Mouse (Mus musculus) lung, embryonic 14.5 days (tissue): ENCODE measurements around the gene Mcpt4. TPM values are rescaled to one million over a fixed set of nuclear protein-coding genes. Genes with fewer than 3 reads are reported as not detected.
"Not testable (repeated sequence)": the region's sequence is repeated elsewhere in the genome, so short reads cannot be mapped to it uniquely, and the experiment has no call there.

Source experiments
- ATAC-seq: fragments of 200-750 bp; cut with Nextera tagmentation; 2 replicates; pipeline ENCODE4 v1.8.0; 2017; ENCODE audit warnings: mild to moderate bottlenecking, moderate TSS enrichment, moderate library complexity; ENCODE audit not compliant: insufficient read depth
- DNase-seq: peaks from one replicate; pipeline ENCODE4 v3.0.0-alpha.2; 2015
- H3K27ac ChIP-seq: fragments of 300-500 bp; sonication (generic); 2 replicates; pipeline ENCODE4 v1.5.1; 2014; ENCODE audit warnings: low read depth, mild to moderate bottlenecking, moderate library complexity
- H3K27me3 ChIP-seq: fragments of 300-500 bp; sonication (generic); 2 replicates; pipeline ENCODE4 v1.6.1; 2014; ENCODE audit warnings: low read length, control low read depth; ENCODE audit not compliant: insufficient read depth
- H3K36me3 ChIP-seq: fragments of 300-500 bp; sonication (generic); 2 replicates; pipeline ENCODE4 v1.6.1; 2014; ENCODE audit warnings: control low read depth; ENCODE audit not compliant: insufficient read depth
- H3K4me1 ChIP-seq: fragments of 300-500 bp; sonication (generic); 2 replicates; pipeline ENCODE4 v1.6.1; 2014; ENCODE audit warnings: antibody characterized with exemption, control low read depth; ENCODE audit not compliant: insufficient read depth
- H3K4me2 ChIP-seq: fragments of 300-500 bp; sonication (generic); 2 replicates; pipeline ENCODE4 v1.6.1; 2014; ENCODE audit warnings: mild to moderate bottlenecking
- H3K4me3 ChIP-seq: fragments of 300-500 bp; sonication (generic); 2 replicates; pipeline ENCODE4 v1.5.1; 2014; ENCODE audit warnings: low read depth, low read length
- H3K9ac ChIP-seq: fragments of 300-500 bp; sonication (generic); 2 replicates; pipeline ENCODE4 v1.6.1; 2014
- H3K9me3 ChIP-seq: fragments of 300-500 bp; sonication (generic); 2 replicates; pipeline ENCODE4 v1.6.1; 2016; ENCODE audit warnings: low read depth, low read length, control low read depth
- CTCF ChIP-seq: IDR thresholded peaks from 2 replicates; pipeline ENCODE4 v1.5.1; 2016; ENCODE audit warnings: antibody characterized with exemption, low read depth
- WGBS: fragments of 180-500 bp; shearing (Covaris S2); extraction: QIAGEN DNeasy Blood & Tissue Kit; methylation state at CpG from one replicate; pipeline ENCODE4 v1.1.7; 2014; 5-methylcytosine and 5-hydroxymethylcytosine counted together
- polyA plus RNA-seq: library from polyadenylated mRNA; unstranded; fragments of >200 nt; fragmentation: Nextera tagmentation; extraction: Ambion mirVana; gene quantifications from 2 replicates; pipeline ENCODE4 v1.2.1, GENCODE M21; 2014

Mcpt4 gene
- polyA plus RNA-seq, 1 experiment from 2014 or later = not detected

GRCm38 (mm10) chr14:56086711-56087110 is 24.6 kb upstream of the Mcpt4 start:
- Histone ChIP-seq H3K4me2 (no peak overlapping the region), H3K27ac (no peak overlapping the region), H3K9ac (no peak overlapping the region), H3K36me3 (no peaks in the 10 kb centered on the region), H3K27me3 (no peaks in the 10 kb centered on the region), H3K4me3 (no peak overlapping the region), H3K4me1 (no peaks in the 10 kb centered on the region), H3K9me3 (no peaks in the 10 kb centered on the region)
- DNase-seq = no peak
- ATAC-seq = no peak
- TF ChIP-seq CTCF = no peak
- 57% methylated on average over 3 of the region's 3 CpGs for WGBS

- 85% methylated on average over 2 of the region's 2 CpGs for WGBS
- no peak for ATAC-seq
Measured at GRCm38 (mm10) chr14:56085167-56085566, 23.1 kb upstream of the Mcpt4 start, which contains the start of gene Mcpt8. Gene Mcpt8 (minus strand): TSS chr14:56085273.

GRCm38 (mm10) chr14:56082016-56082415 is 19.9 kb upstream of the Mcpt4 start:
- 90% methylated on average over 4 of the region's 4 CpGs for WGBS
- H3K4me3 ChIP-seq = no peak overlapping the region
- H3K27me3 ChIP-seq = no peaks in the 10 kb centered on the region
- no peaks in the 10 kb centered on the region for H3K36me3 ChIP-seq
- no peaks in the 10 kb centered on the region for H3K4me1 ChIP-seq
- no peak overlapping the region for H3K27ac ChIP-seq
- DNase-seq (no peak), ATAC-seq (no peak)
- no peak for TF ChIP-seq CTCF
- no peak overlapping the region for H3K4me2 ChIP-seq
- H3K9ac ChIP-seq = no peak overlapping the region
- no peaks in the 10 kb centered on the region for H3K9me3 ChIP-seq

More at GRCm38 (mm10) chr14:56085167-56085566, 23.1 kb upstream of the Mcpt4 start, which contains the start of gene Mcpt8:
- DNase-seq = no peak
- Histone ChIP-seq H3K4me1 (no peaks in the 10 kb centered on the region), H3K36me3 (no peaks in the 10 kb centered on the region), H3K9me3 (no peaks in the 10 kb centered on the region), H3K27ac (no peak within 1 kb of the TSS), H3K4me2 (no peak within 1 kb of the TSS), H3K4me3 (no peak within 1 kb of the TSS), H3K27me3 (no peaks in the 10 kb centered on the region), H3K9ac (no peak within 1 kb of the TSS)
- no peak for TF ChIP-seq CTCF

- no peaks in the 10 kb centered on the region for H3K27me3 ChIP-seq
- no peak overlapping the region for H3K9ac ChIP-seq
- H3K9me3 ChIP-seq = no peaks in the 10 kb centered on the region
- no peaks in the 10 kb centered on the region for H3K4me1 ChIP-seq
- DNase-seq (no peak), ATAC-seq (no peak)
- no peaks in the 10 kb centered on the region for H3K36me3 ChIP-seq
- H3K27ac ChIP-seq = no peak overlapping the region
- 74% methylated on average over 4 of the region's 4 CpGs for WGBS
- no peak overlapping the region for H3K4me2 ChIP-seq
- no peak for TF ChIP-seq CTCF
- H3K4me3 ChIP-seq = no peak overlapping the region
Measured at GRCm38 (mm10) chr14:56057722-56058121, 4.4 kb downstream of the Mcpt4 start.

GRCm38 (mm10) chr14:56055408-56055807 is 6.7 kb downstream of the Mcpt4 start:
- Histone ChIP-seq H3K4me3 (no peak overlapping the region), H3K27ac (no peak overlapping the region), H3K4me2 (no peak overlapping the region), H3K36me3 (no peaks in the 10 kb centered on the region), H3K9ac (no peak overlapping the region), H3K27me3 (no peaks in the 10 kb centered on the region), H3K4me1 (no peaks in the 10 kb centered on the region), H3K9me3 (no peaks in the 10 kb centered on the region)
- ATAC-seq = no peak
- WGBS = 68% methylated on average over 3 of the region's 3 CpGs
- no peak for TF ChIP-seq CTCF
- DNase-seq = no peak

- not testable (repeated sequence) for H3K9ac ChIP-seq, H3K27ac ChIP-seq, H3K36me3 ChIP-seq, DNase-seq, H3K27me3 ChIP-seq, ATAC-seq, H3K9me3 ChIP-seq, H3K4me1 ChIP-seq, H3K4me2 ChIP-seq, H3K4me3 ChIP-seq
- 80% methylated on average over 1 of the region's 1 CpGs for WGBS
Measured at GRCm38 (mm10) chr14:56041792-56042191, 20.3 kb downstream of the Mcpt4 start, which contains the start of gene Mcpt2. Gene Mcpt2 (plus strand): TSS chr14:56042041.

GRCm38 (mm10) chr14:56034433-56034832 is 27.7 kb downstream of the Mcpt4 start:
- Histone ChIP-seq H3K4me1 (no peaks in the 10 kb centered on the region), H3K9me3 (no peaks in the 10 kb centered on the region), H3K4me3 (no peak overlapping the region), H3K27ac (no peak overlapping the region), H3K4me2 (no peak overlapping the region), H3K36me3 (no peaks in the 10 kb centered on the region), H3K9ac (no peak overlapping the region), H3K27me3 (no peaks in the 10 kb centered on the region)
- WGBS = 59% methylated on average over 2 of the region's 2 CpGs
- TF ChIP-seq CTCF = no peak
- ATAC-seq (no peak), DNase-seq (peak; percentile 38)

GRCm38 (mm10) chr14:56030395-56030794 is 31.7 kb downstream of the Mcpt4 start, which contains the start of gene Mcpt9:
Gene Mcpt9 (minus strand): TSS chr14:56030495.
- not testable (repeated sequence) for H3K36me3 ChIP-seq, H3K27ac ChIP-seq, H3K4me3 ChIP-seq, H3K9me3 ChIP-seq, H3K27me3 ChIP-seq, DNase-seq, ATAC-seq, H3K4me2 ChIP-seq, H3K9ac ChIP-seq, H3K4me1 ChIP-seq
- 72% methylated on average over 3 of the region's 3 CpGs for WGBS

GRCm38 (mm10) chr14:56021305-56021704 is 40.8 kb downstream of the Mcpt4 start:
- ATAC-seq, H3K36me3 ChIP-seq, DNase-seq, H3K27me3 ChIP-seq, H3K27ac ChIP-seq, H3K4me3 ChIP-seq, H3K9ac ChIP-seq, H3K4me1 ChIP-seq, H3K9me3 ChIP-seq, H3K4me2 ChIP-seq: not testable (repeated sequence)
- WGBS = 53% methylated on average over 3 of the region's 4 CpGs
